Mouse (Mus musculus): Measurements from ENCODE around the gene P4hb. TPM values are rescaled to one million over a fixed set of nuclear protein-coding genes. Genes with fewer than 3 reads are reported as not detected.
"Not testable (repeated sequence)": the region's sequence is repeated elsewhere in the genome, so short reads cannot be mapped to it uniquely, and the experiment has no call there.

P4hb gene
- polyA plus RNA-seq, 1 experiment: 846 TPM

- Histone ChIP-seq H3K4me1 (ENCODE audit: control insufficient read depth, insufficient read depth, low read length) (peaks cover 5% of the 10 kb centered on the region), H3K4me3 (ENCODE audit: insufficient read depth, low read length) (no peak overlapping the region), H3K27ac (ENCODE audit: insufficient read depth, low read length) (no peak overlapping the region)
- no peak for TF ChIP-seq POLR2A (IDR thresholded peaks at IDR 0.05; ENCODE audit: low read depth, low read length)
- no peak for TF ChIP-seq CTCF (IDR thresholded peaks at IDR 0.05; ENCODE audit: borderline replicate concordance, insufficient read depth, low read length)
These were observed 27.7 kb upstream of the P4hb start for GRCm38 (mm10) chr11:120600716-120601115.

DNA sequence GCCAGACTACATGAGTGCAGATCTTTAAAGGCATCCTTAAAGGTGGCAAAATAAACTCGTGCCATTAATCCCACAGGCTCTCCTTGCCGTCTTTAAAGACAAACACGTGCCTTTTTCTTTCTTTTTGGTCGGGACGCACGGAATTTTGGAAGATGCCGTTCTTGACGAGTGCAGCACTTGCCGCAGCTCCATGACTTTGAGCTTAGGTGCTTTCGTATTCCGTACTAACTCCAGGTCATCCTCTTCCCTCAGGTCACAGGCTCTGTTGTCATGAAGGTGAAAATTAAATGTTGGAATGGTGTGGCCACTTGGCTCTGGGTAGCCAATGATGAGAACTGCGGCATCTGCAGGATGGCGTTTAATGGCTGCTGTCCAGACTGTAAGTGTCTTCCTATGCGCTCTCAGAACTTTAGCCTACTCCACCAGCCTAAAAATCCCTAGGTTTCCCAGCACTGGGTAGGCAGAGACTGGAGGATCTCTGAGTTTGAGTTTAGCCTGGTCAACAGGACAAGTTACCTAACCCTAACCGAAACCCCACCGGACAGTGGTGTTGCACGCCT is 26.0 kb upstream of the P4hb start:
- H3K4me1 ChIP-seq (ENCODE audit: control insufficient read depth, insufficient read depth, low read length): peaks cover 7% of the 10 kb centered on the region
- TF ChIP-seq CTCF (IDR thresholded peaks at IDR 0.05; ENCODE audit: borderline replicate concordance, insufficient read depth, low read length): no peak
- 0 out of 2 replicates have a peak, but pooled peaks have one; percentile 37 for TF ChIP-seq POLR2A (IDR thresholded peaks at IDR 0.05; ENCODE audit: low read depth, low read length)
- peak overlapping the region; percentile 63; the same call in 1 of the 2 replicates for H3K27ac ChIP-seq (ENCODE audit: insufficient read depth, low read length)
- peak overlapping the region; percentile 60 for H3K4me3 ChIP-seq (ENCODE audit: insufficient read depth, low read length)

DNA sequence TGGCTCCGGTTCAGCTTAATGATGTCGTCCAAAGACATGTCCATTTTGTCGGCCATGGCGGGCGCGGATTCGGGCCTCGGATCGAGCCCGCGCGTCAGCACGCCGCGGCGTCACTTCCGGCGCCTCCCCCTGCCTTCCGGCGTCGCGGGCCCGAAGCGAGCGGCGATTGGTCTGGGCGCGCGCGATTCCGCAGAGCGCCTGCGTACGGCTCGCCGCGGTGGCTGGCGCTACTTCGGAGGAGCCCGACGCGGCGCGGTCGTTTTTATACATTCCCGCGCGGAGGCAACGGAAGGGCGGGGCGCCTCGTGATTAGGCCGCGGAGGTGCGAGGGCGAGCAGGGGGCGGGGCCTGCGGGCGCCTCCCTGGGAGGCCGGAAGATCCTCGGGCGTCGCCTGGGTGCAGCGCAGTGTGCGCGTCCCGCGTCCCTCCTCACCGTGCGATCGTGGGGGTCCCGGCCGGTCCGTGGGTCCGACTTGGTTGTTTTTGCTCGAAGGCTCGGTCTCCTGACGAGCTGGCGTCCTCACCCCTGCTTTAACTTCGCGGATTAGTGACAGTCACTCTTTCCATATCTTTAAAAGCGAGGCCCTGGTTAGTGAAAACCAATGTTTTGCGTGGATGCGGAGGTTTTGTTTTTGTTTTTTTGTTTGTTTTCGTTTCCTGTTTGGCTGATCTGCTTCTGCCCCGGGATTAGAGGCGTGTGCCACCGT is 25.4 kb upstream of the P4hb start, which contains the start of the genes Alyref and Anapc11:
TSS of gene Alyref (minus strand) at position 83 of the 707 bp plus-strand sequence.
TSS of gene Anapc11 (plus strand) at position 139 of the 707 bp plus-strand sequence.
- H3K4me1 ChIP-seq (ENCODE audit: control insufficient read depth, insufficient read depth, low read length): peaks cover 7% of the 10 kb centered on the region
- peak; percentile 90 for TF ChIP-seq POLR2A (IDR thresholded peaks at IDR 0.05; ENCODE audit: low read depth, low read length)
- TF ChIP-seq CTCF (IDR thresholded peaks at IDR 0.05; ENCODE audit: borderline replicate concordance, insufficient read depth, low read length): no peak
- H3K27ac ChIP-seq (ENCODE audit: insufficient read depth, low read length): peak within 1 kb of the TSS; percentile 63
- peak within 1 kb of the TSS; percentile 95 for H3K4me3 ChIP-seq (ENCODE audit: insufficient read depth, low read length)

- no peak for TF ChIP-seq CTCF (IDR thresholded peaks at IDR 0.05; ENCODE audit: borderline replicate concordance, insufficient read depth, low read length)
- no peak for TF ChIP-seq POLR2A (IDR thresholded peaks at IDR 0.05; ENCODE audit: low read depth, low read length)
- H3K27ac ChIP-seq (ENCODE audit: insufficient read depth, low read length): no peak overlapping the region
- H3K4me1 ChIP-seq (ENCODE audit: control insufficient read depth, insufficient read depth, low read length): peaks cover 7% of the 10 kb centered on the region
- peak overlapping the region; percentile 95 for H3K4me3 ChIP-seq (ENCODE audit: insufficient read depth, low read length)
These were observed 24.5 kb upstream of the P4hb start for GRCm38 (mm10) chr11:120597240-120598235.

GRCm38 (mm10) chr11:120588531-120588930 is 15.5 kb upstream of the P4hb start:
- Histone ChIP-seq H3K4me1 (ENCODE audit: control insufficient read depth, insufficient read depth, low read length) (no peaks in the 10 kb centered on the region), H3K4me3 (ENCODE audit: insufficient read depth, low read length) (no peak overlapping the region), H3K27ac (ENCODE audit: insufficient read depth, low read length) (no peak overlapping the region)
- TF ChIP-seq CTCF (IDR thresholded peaks at IDR 0.05; ENCODE audit: borderline replicate concordance, insufficient read depth, low read length) (no peak), POLR2A (IDR thresholded peaks at IDR 0.05; ENCODE audit: low read depth, low read length) (no peak)

DNA sequence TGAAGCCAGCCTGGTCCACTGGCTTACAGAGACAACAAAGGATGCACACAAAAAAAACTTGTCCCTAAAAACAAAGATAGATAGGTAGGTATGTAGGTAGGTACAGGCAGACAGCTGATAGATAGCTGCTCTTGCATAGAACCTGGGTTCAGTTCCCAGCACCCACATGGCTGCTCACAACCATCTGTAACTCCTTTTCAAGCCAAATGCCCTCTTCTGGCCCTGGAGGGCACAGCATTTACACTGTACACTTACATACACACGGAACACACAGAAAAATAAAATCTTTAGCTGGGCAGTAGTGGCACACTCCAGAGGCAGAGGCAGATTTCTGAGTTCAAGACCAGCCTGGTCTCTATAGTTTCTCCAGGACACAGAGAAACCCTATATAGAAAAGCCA is 10.9 kb upstream of the P4hb start:
- TF ChIP-seq CTCF (IDR thresholded peaks at IDR 0.05; ENCODE audit: borderline replicate concordance, insufficient read depth, low read length) (no peak), POLR2A (IDR thresholded peaks at IDR 0.05; ENCODE audit: low read depth, low read length) (no peak)
- no peak overlapping the region for H3K4me3 ChIP-seq (ENCODE audit: insufficient read depth, low read length)
- H3K27ac ChIP-seq (ENCODE audit: insufficient read depth, low read length): no peak overlapping the region
- H3K4me1 ChIP-seq (ENCODE audit: control insufficient read depth, insufficient read depth, low read length): 0 out of 2 replicates have a peak, but pooled peaks cover 3% of the 10 kb centered on the region

DNA sequence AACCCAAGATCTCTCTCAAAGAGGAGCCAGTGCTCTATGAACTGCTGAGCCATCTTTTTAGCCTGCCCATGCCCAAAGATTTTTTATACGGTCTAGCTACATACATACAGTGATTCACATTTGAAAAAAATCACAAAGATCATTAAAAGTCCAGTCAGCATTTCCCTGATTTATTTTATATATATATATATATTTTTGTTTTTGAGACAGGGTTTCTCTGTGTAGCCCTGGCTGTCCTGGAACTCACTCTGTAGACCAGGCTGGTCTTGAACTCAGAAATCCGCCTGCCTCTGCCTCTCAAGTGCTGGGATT is 9.9 kb upstream of the P4hb start:
- not testable (repeated sequence) for H3K27ac ChIP-seq (ENCODE audit: insufficient read depth, low read length); H3K4me3 ChIP-seq (ENCODE audit: insufficient read depth, low read length); H3K4me1 ChIP-seq (ENCODE audit: control insufficient read depth, insufficient read depth, low read length)

GRCm38 (mm10) chr11:120582268-120582981 is 9.4 kb upstream of the P4hb start:
- no peak overlapping the region for H3K4me3 ChIP-seq (ENCODE audit: insufficient read depth, low read length)
- H3K4me1 ChIP-seq (ENCODE audit: control insufficient read depth, insufficient read depth, low read length): 0 out of 2 replicates have a peak, but pooled peaks cover 6% of the 10 kb centered on the region
- H3K27ac ChIP-seq (ENCODE audit: insufficient read depth, low read length): peak overlapping the region; percentile 58
- TF ChIP-seq CTCF (IDR thresholded peaks at IDR 0.05; ENCODE audit: borderline replicate concordance, insufficient read depth, low read length) (no peak), POLR2A (IDR thresholded peaks at IDR 0.05; ENCODE audit: low read depth, low read length) (no peak; the same call in 1 of the 2 replicates)
